Mouse (Mus musculus) liver, embryonic 14.5 days (tissue): ENCODE results near the gene Plcb2.

Experiments used
- CTCF ChIP-seq: IDR thresholded peaks from 2 replicates; pipeline ENCODE4 v1.5.1; 2016; ENCODE audit warnings: antibody characterized with exemption, low read depth, control low read depth
- EP300 ChIP-seq: IDR thresholded peaks from 2 replicates; pipeline ENCODE4 v1.6.1; 2016; ENCODE audit warnings: antibody characterized with exemption, low read depth

- no peak for TF ChIP-seq CTCF
- TF ChIP-seq EP300 = no peak
Measured at GRCm38 (mm10) chr2:118706436-118706835, 21.8 kb downstream of the Plcb2 start.
